Mouse (Mus musculus) embryonic fibroblast, embryonic 13.5 days (primary cell): ENCODE data around the gene Fndc7. TPM values are rescaled to one million over a fixed set of nuclear protein-coding genes. Genes with fewer than 3 reads are reported as not detected.

Experiments
- H3K27ac ChIP-seq: 2 replicates; pipeline ENCODE4 v1.5.1; 2012; ENCODE audit warnings: low read length, control low read depth, inconsistent platforms; ENCODE audit not compliant: insufficient read depth
- H3K4me1 ChIP-seq: 2 replicates; pipeline ENCODE4 v1.6.1; 2011; ENCODE audit warnings: low read length; ENCODE audit not compliant: control insufficient read depth, insufficient read depth
- H3K4me3 ChIP-seq: 2 replicates; pipeline ENCODE4 v1.5.1; 2011; ENCODE audit warnings: mild to moderate bottlenecking, control low read depth, low read length; ENCODE audit not compliant: insufficient read depth
- CTCF ChIP-seq: IDR thresholded peaks from 2 replicates; pipeline ENCODE4 v1.5.1; 2011; ENCODE audit warnings: mild to moderate bottlenecking, control low read depth, low read length, moderate library complexity, borderline replicate concordance; ENCODE audit not compliant: insufficient read depth
- POLR2A ChIP-seq: IDR thresholded peaks from 2 replicates; pipeline ENCODE4 v1.6.1; 2011; ENCODE audit warnings: low read depth, mild to moderate bottlenecking, control low read depth, low read length, moderate library complexity
- polyA plus RNA-seq: library from polyadenylated mRNA; stranded (reverse); fragments of >200 nt; gene quantifications from 2 replicates; pipeline ENCODE4 v1.2.4, GENCODE M21; 2011; ENCODE audit warnings: low read depth; ENCODE audit not compliant: missing spikeins, insufficient read length

Gene Fndc7
- not detected in 2 replicates for polyA plus RNA-seq

DNA sequence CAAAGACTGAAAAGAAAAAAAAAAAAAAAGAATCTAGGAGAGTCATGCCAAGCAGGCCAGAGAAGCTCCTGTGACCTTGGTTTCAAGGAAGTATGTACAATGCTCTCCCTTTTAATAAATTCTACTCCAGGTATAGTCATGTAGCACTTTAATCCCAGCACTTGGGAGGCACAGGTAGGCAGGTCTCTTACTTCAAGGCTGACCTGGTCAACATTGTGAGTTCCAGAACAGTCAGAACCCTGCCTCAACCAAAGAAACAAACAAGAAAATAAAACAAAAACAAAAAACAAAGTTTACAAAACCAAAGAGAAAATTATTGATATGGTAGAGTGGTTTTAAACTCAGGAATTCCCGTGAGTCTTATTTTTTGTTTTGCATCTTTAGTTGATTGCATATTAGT, at the start of gene Fndc7:
Gene Fndc7 (minus strand): TSS at position 101 of the 400 bp plus-strand sequence.
- Histone ChIP-seq H3K4me1 (no peaks in the 10 kb centered on the region), H3K4me3 (no peak within 1 kb of the TSS), H3K27ac (no peak within 1 kb of the TSS)
- TF ChIP-seq POLR2A (no peak), CTCF (no peak)

DNA sequence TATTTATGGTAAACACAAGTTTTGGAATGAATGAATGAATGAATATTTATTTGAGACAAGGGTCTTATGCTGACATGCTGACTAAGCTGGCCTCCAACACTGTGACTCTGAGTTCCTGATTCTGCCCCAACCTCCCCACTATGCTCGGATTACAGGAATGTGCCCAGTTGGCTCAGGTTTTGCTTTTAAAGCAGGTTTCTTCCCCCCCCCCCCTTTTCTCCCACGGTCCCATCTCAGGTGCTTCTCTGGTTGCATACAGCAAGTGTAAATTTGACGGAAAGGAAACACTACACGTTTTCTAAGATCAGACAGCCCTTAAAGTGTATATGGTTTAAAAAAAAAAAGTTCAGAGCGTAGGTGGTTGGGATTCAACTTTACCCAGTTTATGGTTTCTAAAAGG, 49.8 kb upstream of the Fndc7 start, which contains the start of gene Henmt1:
Gene Henmt1 (plus strand): TSS at position 301 of the 400 bp plus-strand sequence.
- TF ChIP-seq POLR2A (no peak), CTCF (no peak)
- Histone ChIP-seq H3K27ac (no peak within 1 kb of the TSS), H3K4me1 (no peaks in the 10 kb centered on the region), H3K4me3 (no peak within 1 kb of the TSS)

DNA sequence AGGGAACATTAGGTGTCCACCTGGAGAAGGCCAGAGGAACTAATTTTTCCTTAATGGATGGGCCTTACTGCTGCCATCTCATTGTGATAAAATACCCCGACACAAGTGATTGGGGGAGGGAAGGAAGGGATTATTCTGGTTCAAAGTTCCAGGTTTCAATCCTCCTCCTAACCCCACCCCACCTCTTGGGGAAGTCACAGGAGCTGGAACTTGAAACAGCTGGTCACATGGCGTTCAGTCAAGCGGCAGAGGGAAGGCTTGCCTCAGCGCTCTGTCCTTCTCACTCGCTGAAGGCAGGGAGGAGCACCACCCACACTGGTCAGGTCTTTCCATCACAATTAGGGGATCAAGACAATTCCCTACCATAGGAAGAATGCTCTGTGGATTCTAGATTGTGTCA, 48.9 kb upstream of the Fndc7 start:
- H3K27ac ChIP-seq, result no peak overlapping the region
- H3K4me1 ChIP-seq, result no peaks in the 10 kb centered on the region
- H3K4me3 ChIP-seq, result no peak overlapping the region
- TF ChIP-seq POLR2A, result no peak
- TF ChIP-seq CTCF, result no peak

DNA sequence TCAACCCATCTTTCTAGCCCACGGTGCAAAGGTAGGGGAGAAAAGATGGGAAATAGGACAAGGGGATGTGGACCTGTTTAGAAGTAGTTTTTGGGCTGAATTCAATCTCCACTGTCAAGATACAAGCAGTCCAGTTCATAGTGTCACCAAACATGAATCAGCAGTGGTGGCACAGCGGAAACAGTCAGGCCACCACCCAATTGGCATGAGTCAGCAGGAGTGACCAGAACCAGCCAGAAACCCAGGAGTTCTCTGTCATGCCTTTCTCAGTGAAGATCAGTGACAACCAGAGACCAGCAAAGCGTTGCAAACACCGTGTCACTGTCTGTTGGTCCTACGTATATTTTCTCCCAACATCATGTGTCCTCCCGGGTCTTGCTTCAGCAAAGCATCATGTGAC, 43.7 kb upstream of the Fndc7 start:
- no peak overlapping the region for H3K27ac ChIP-seq
- H3K4me3 ChIP-seq, result no peak overlapping the region
- no peaks in the 10 kb centered on the region for H3K4me1 ChIP-seq
- TF ChIP-seq POLR2A (no peak), CTCF (no peak)

DNA sequence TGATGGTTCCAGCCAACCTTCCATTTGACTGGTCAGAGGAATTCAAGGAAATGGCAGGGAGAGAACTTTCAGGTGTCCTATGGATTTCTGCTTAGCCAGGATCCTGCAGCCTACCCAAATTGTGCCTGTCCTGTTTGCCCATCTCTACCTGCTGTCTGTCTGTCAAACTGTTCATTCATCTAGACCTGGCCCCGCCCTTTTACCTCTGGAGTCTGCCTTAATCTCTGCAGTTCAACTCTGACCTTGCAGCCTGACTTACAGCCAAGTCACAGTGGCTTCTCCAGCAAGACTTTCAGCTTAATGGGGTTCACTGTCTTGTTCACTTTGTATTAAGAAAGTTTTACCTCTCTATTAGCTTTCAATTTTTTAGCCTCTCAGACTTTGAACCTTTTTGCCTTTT, 36.5 kb upstream of the Fndc7 start:
- no peaks in the 10 kb centered on the region for H3K4me1 ChIP-seq
- no peak for TF ChIP-seq POLR2A
- TF ChIP-seq CTCF, result no peak
- no peak overlapping the region for H3K27ac ChIP-seq

DNA sequence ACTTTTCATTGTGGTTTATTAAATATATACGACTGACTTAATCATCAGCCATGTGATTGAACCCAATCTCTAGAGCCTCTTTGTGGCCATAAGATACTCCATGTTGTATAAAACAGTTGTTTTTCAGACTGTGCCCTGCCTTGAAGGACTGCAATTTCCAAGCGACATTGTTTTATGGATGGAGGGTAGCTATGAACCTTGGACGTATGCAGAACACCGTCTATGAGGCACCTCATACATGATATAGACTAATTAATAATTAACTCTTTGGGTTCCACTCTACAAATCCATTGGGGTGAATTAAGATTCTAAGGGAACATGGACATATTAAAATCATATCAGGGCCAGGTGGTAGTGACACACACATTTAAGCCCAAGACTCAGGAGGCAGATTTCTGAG, 35.9 kb upstream of the Fndc7 start:
- no peaks in the 10 kb centered on the region for H3K4me1 ChIP-seq
- TF ChIP-seq POLR2A (no peak), CTCF (no peak)
- no peak overlapping the region for H3K4me3 ChIP-seq
- no peak overlapping the region for H3K27ac ChIP-seq

More for the DNA sequence above, 36.5 kb upstream of the Fndc7 start:
- H3K4me3 ChIP-seq, result no peak overlapping the region

DNA sequence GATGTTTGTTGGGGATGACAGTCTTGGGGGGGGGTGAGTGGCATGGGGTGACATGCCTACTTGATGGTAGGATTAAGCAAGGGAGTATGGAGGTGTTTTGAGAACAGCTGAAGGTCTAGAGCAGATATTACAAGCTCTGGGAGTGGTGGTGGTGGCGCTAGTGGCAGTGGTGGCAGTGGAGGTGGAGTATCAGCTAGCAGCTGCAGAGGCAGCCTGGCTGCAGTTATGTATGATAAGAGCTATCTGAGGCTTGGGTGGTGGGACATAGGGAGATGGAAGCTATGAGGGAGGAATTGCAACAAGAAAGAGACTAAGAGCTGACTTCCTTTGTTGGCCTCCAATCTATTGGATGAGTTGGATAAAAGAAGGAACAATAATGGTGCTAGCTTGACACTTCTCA, 32.0 kb upstream of the Fndc7 start:
- no peaks in the 10 kb centered on the region for H3K4me1 ChIP-seq
- no peak overlapping the region for H3K27ac ChIP-seq
- no peak for TF ChIP-seq CTCF
- no peak for TF ChIP-seq POLR2A
- no peak overlapping the region for H3K4me3 ChIP-seq

DNA sequence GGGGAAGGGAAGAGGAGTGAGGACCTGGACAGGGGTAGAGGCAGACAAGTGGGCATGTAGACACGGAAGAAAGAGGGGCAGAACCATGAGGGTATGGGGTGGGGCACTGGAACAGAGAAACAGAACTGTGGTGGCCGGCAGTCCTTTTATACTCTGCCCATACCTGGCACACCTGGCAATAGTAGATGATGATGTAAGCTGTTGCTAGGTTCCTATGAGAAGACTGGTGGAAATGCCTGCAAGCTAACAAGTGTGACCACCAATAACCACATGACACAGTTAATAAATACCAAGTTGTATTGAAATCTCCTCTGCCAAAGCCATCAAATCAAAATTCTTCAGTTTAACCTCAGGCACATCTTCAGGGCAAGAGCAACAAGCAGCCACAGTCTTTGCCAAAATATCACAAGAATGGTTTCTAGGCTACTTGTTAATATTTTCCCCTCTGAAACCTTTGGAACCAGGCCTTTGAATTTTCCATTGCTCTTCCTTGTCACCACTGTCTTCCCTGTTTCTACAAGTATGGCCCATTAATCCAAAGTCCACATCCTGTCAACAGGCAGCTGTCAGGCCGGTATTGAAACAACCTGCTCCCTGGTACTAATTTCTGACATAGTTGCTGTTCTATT, 30.7 kb upstream of the Fndc7 start:
- no peak overlapping the region for H3K27ac ChIP-seq
- no peak for TF ChIP-seq CTCF
- no peak for TF ChIP-seq POLR2A
- no peaks in the 10 kb centered on the region for H3K4me1 ChIP-seq
- no peak overlapping the region for H3K4me3 ChIP-seq

DNA sequence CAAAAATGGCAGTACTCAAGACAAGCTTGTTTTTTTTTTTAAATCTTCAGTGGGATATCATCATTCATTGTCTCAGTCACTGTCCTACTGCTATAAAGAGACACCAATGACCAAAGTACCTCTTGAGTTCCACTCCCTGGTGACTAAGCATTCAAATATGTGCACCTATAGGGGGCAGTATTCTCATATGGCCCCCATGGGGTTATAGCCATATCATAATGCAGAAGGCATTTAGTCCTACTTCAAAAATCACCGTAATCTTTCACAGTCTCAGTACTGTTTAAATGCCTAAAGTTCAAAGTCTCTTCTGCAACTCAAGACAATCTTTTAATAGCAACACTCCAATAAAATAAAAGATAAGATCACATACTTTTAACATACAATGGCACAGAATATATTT, 29.0 kb upstream of the Fndc7 start:
- Histone ChIP-seq H3K4me1 (no peaks in the 10 kb centered on the region), H3K4me3 (no peak overlapping the region), H3K27ac (no peak overlapping the region)
- TF ChIP-seq CTCF, result no peak
- no peak for TF ChIP-seq POLR2A

DNA sequence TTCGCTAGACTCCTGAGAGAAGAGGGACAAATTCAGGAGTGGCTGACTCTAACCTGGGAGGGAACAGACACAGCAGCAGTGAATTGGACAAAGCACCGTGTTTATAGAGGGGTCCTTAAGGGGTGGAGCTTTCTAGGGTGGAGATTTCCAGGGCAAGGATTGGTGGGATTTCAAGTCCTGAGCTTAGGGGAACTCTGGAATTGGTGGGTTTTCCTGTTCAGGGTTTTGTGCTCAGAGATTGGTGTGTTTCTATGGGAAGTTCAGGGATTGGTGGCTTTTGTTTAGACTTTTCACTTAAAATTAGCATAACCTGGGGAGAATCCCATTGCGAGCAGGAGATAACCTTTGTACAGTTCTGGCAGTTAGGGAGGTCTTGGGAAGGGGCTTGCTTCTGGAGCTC, 28.2 kb upstream of the Fndc7 start:
- Histone ChIP-seq H3K27ac (no peak overlapping the region), H3K4me1 (no peaks in the 10 kb centered on the region), H3K4me3 (no peak overlapping the region)
- no peak for TF ChIP-seq POLR2A
- no peak for TF ChIP-seq CTCF
